Mouse (Mus musculus) ES-CJ7 (cell line): Measurements from ENCODE around the gene Gapt.

Experiments used
- DNase-seq: peaks from one replicate; pipeline ENCODE4 v3.0.0; 2011; ENCODE audit warnings: low read depth, low spot score

Gapt gene

GRCm38 (mm10) chr13:110346707-110347106 is 10.3 kb downstream of the Gapt start:
- peak; percentile 16 for DNase-seq

- no peak for DNase-seq
These were observed 14.4 kb downstream of the Gapt start for GRCm38 (mm10) chr13:110342602-110343001.

GRCm38 (mm10) chr13:110332958-110333597 is 23.9 kb downstream of the Gapt start:
- no peak for DNase-seq

GRCm38 (mm10) chr13:110318746-110319145 is 38.3 kb downstream of the Gapt start:
- no peak for DNase-seq

- no peak for DNase-seq
These were observed 49.8 kb downstream of the Gapt start for GRCm38 (mm10) chr13:110307188-110307587.
